Mouse (Mus musculus): ENCODE measurements around the gene Kif17.

GRCm38 (mm10) chr4:138331647-138332046, 81.4 kb downstream of the Kif17 start:
- TF ChIP-seq CTCF (IDR thresholded peaks at IDR 0.05) (no peak), EP300 (IDR thresholded peaks at IDR 0.05) (no peak)

Measured in lung, postnatal 0 days (tissue).